14 mouse cellular contexts compared by ENCODE assay signal in the genomic region with DNA sequence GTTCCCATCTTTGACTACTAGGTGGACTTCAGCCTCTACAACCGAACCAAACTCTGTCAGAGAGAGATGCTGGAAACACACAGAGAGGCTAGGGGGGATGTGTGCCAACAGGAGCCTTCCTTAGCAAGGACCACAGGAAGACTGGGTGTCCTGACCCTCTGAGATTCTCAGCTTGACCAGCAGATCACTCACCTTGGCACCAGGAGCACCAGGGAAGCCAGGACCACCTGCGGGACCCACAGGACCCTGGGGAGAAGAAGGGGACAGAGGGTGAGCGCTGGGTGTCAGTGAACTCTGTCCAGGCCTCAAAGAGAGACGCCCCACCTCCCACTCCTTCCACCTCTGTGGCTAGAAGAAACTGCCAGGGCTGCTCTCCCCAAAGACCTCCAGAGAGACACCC. TPM values are rescaled to one million over a fixed set of nuclear protein-coding genes. Genes with fewer than 3 reads are reported as not detected.
DNase-seq lines count a peak whose midpoint lies in the region; ATAC-seq and TF ChIP-seq lines count a peak whose summit lies in the region.
"Had no signal": no experiment of that assay in that cellular context is flagged by ENCODE, and none has a peak within 500 bp of the region (broad histone marks: within the 10 kb centered on the region; RNA-seq: fewer than 3 reads in every experiment).

No protein-coding gene starts in this region.

- H3K27ac ChIP-seq in heart, embryonic 11.5 days (ENCODE audit: low read depth, low read length): peak overlapping the region; percentile 55; the same call in 1 of the 2 replicates
- peak overlapping the region; percentile 96 for H3K27ac ChIP-seq in embryonic facial prominence, embryonic 11.5 days (replicated peaks; ENCODE audit: low read depth, low read length)
- peak overlapping the region; percentile 78 for H3K27ac ChIP-seq in hindbrain, embryonic 13.5 days
- H3K27ac ChIP-seq in midbrain, embryonic 14.5 days (replicated peaks; ENCODE audit: low read depth, low read length): peak overlapping the region; percentile 81
- no peak overlapping the region for H3K27ac ChIP-seq in cerebellum, adult 2 months (ENCODE audit: insufficient read depth, low read length)

- no peak for ATAC-seq in heart, embryonic 11.5 days (replicated peaks; ENCODE audit: insufficient number of reproducible peaks, low FRiP score, low TSS enrichment)
- ATAC-seq in embryonic facial prominence, embryonic 11.5 days (replicated peaks; ENCODE audit: insufficient number of reproducible peaks, low FRiP score, low TSS enrichment, low read depth): no peak
- no peak for ATAC-seq in hindbrain, embryonic 13.5 days (ENCODE audit: low FRiP score)
- no peak for ATAC-seq in midbrain, embryonic 14.5 days (ENCODE audit: low FRiP score, low TSS enrichment)
- ATAC-seq: liver, postnatal 0 days had no signal

- peaks cover 5% of the 10 kb centered on the region; the same call in 1 of the 2 replicates for H3K36me3 ChIP-seq in heart, embryonic 11.5 days (ENCODE audit: control insufficient read depth, insufficient read depth, low read length)
- peaks cover 32% of the 10 kb centered on the region for H3K36me3 ChIP-seq in embryonic facial prominence, embryonic 11.5 days (replicated peaks; ENCODE audit: control insufficient read depth, insufficient read depth, low read depth, low read length)
- H3K36me3 ChIP-seq in hindbrain, embryonic 13.5 days: peaks cover 20% of the 10 kb centered on the region
- peaks cover 10% of the 10 kb centered on the region for H3K36me3 ChIP-seq in midbrain, embryonic 14.5 days (ENCODE audit: control insufficient read depth, insufficient read depth, low read length)

- no peak for TF ChIP-seq CTCF in cerebellum, adult 2 months (IDR thresholded peaks at IDR 0.05; ENCODE audit: borderline replicate concordance, insufficient read depth, low read depth, low read length)

- TF ChIP-seq POLR2A in cerebellum, adult 2 months (IDR thresholded peaks at IDR 0.05; ENCODE audit: borderline replicate concordance, insufficient read depth, low read length): no peak

- no peak overlapping the region for H3K4me2 ChIP-seq in heart, embryonic 11.5 days
- no peak overlapping the region; the same call in 1 of the 2 replicates for H3K4me2 ChIP-seq in embryonic facial prominence, embryonic 11.5 days (ENCODE audit: low read depth, low read length)
- no peak overlapping the region for H3K4me2 ChIP-seq in hindbrain, embryonic 13.5 days
- H3K4me2 ChIP-seq in midbrain, embryonic 14.5 days (ENCODE audit: low read length): peak overlapping the region; percentile 40

- H3K27me3 ChIP-seq in heart, embryonic 11.5 days (ENCODE audit: control insufficient read depth, insufficient read depth, low read length): no peaks in the 10 kb centered on the region
- H3K27me3 ChIP-seq in embryonic facial prominence, embryonic 11.5 days (ENCODE audit: control insufficient read depth, insufficient read depth, low read length): no peaks in the 10 kb centered on the region
- H3K27me3 ChIP-seq in hindbrain, embryonic 13.5 days: no peaks in the 10 kb centered on the region
- H3K27me3 ChIP-seq in midbrain, embryonic 14.5 days (ENCODE audit: control insufficient read depth, insufficient read depth, low read length): no peaks in the 10 kb centered on the region
- H3K27me3 ChIP-seq in cerebellum, adult 2 months (ENCODE audit: control insufficient read depth, insufficient read depth, low read length): no peaks in the 10 kb centered on the region

- DNase-seq in heart, adult 18-20 months: no peak
- no peak for DNase-seq in embryonic facial prominence, embryonic 11.5 days (ENCODE audit: low spot score)
- DNase-seq in midbrain, embryonic 14.5 days: no peak
- no peak for DNase-seq in left cerebral cortex, adult 11 months (ENCODE audit: low spot score)
- no peak for DNase-seq in B cell, adult 2 months
- DNase-seq in cerebellum, adult 2 months: no peak
- DNase-seq: adrenal gland, adult 2 months; cerebellum, postnatal 14 days; heart, postnatal 4 days; liver, postnatal 0 days; right cerebral cortex, adult 18-20 months had no signal

- WGBS in heart, embryonic 11.5 days (ENCODE audit: insufficient replicate concordance): 25% methylated on average over 4 of the region's 4 CpGs
- WGBS in embryonic facial prominence, embryonic 11.5 days: 7% methylated on average over 3 of the region's 4 CpGs
- WGBS in hindbrain, embryonic 13.5 days: 15% methylated on average over 4 of the region's 4 CpGs
- WGBS in midbrain, embryonic 14.5 days: 6% methylated on average over 4 of the region's 4 CpGs
- WGBS in cerebellum, adult 2 months: 40% methylated on average over 4 of the region's 4 CpGs

- H3K4me3 ChIP-seq in heart, embryonic 11.5 days (ENCODE audit: low read depth, low read length): no peak overlapping the region
- no peak overlapping the region for H3K4me3 ChIP-seq in embryonic facial prominence, embryonic 11.5 days (ENCODE audit: low read depth, low read length)
- H3K4me3 ChIP-seq in hindbrain, embryonic 13.5 days: no peak overlapping the region
- H3K4me3 ChIP-seq in midbrain, embryonic 14.5 days (replicated peaks; ENCODE audit: low read depth, low read length): no peak overlapping the region
- no peak overlapping the region for H3K4me3 ChIP-seq in cerebellum, adult 2 months (replicated peaks; ENCODE audit: insufficient read depth, low read depth, low read length)

- H3K9ac ChIP-seq in heart, embryonic 11.5 days (ENCODE audit: low read depth, low read length): no peak overlapping the region
- H3K9ac ChIP-seq in embryonic facial prominence, embryonic 11.5 days (replicated peaks; ENCODE audit: low read length): peak overlapping the region; percentile 54
- H3K9ac ChIP-seq in hindbrain, embryonic 13.5 days: peak overlapping the region; percentile 35
- H3K9ac ChIP-seq in midbrain, embryonic 14.5 days (replicated peaks; ENCODE audit: low read length): no peak overlapping the region; the same call in 1 of the 2 replicates
- H3K9ac ChIP-seq: liver, postnatal 0 days had no signal

- H3K9me3 ChIP-seq in heart, embryonic 11.5 days (replicated peaks; ENCODE audit: control insufficient read depth, low read length): no peaks in the 10 kb centered on the region
- no peaks in the 10 kb centered on the region for H3K9me3 ChIP-seq in embryonic facial prominence, embryonic 11.5 days (replicated peaks; ENCODE audit: control insufficient read depth, low read length)
- H3K9me3 ChIP-seq in hindbrain, embryonic 13.5 days: no peaks in the 10 kb centered on the region
- no peaks in the 10 kb centered on the region for H3K9me3 ChIP-seq in midbrain, embryonic 14.5 days (ENCODE audit: control insufficient read depth, low read length)

- peaks cover 24% of the 10 kb centered on the region for H3K4me1 ChIP-seq in heart, embryonic 11.5 days (ENCODE audit: control insufficient read depth, insufficient read depth, low read length)
- H3K4me1 ChIP-seq in embryonic facial prominence, embryonic 11.5 days (ENCODE audit: control insufficient read depth, insufficient read depth, low read length): peaks cover 32% of the 10 kb centered on the region
- H3K4me1 ChIP-seq in hindbrain, embryonic 13.5 days (replicated peaks): peaks cover 55% of the 10 kb centered on the region
- H3K4me1 ChIP-seq in midbrain, embryonic 14.5 days (ENCODE audit: control insufficient read depth, insufficient read depth, low read length): peaks cover 40% of the 10 kb centered on the region
- H3K4me1 ChIP-seq in cerebellum, adult 2 months (ENCODE audit: control insufficient read depth, insufficient read depth, low read length): peaks cover 4% of the 10 kb centered on the region; the same call in 1 of the 2 replicates

RNA-seq across cellular contexts. Expression of a gene that starts 13.8 kb away (rescaled TPM):
- 61.9 and 80.7 TPM in 2 replicates for polyA plus RNA-seq in heart, embryonic 11.5 days (2014; fragmentation: Nextera tagmentation; extraction: Ambion mirVana)
- total RNA-seq in heart, adult 18-20 months (2021): under 1 TPM in 1 of 2 experiments, not detected in 1; 0.36 TPM
- 161 and 177 TPM in 2 replicates for polyA plus RNA-seq in embryonic facial prominence, embryonic 11.5 days (2014; fragmentation: Nextera tagmentation; extraction: Ambion mirVana)
- 53.5 and 69.4 TPM in 2 replicates for polyA plus RNA-seq in hindbrain, embryonic 13.5 days (2015; fragmentation: Nextera tagmentation; extraction: Ambion mirVana)
- 39.3 and 45.2 TPM in 2 replicates for polyA plus RNA-seq in midbrain, embryonic 14.5 days (2014; fragmentation: Nextera tagmentation; extraction: Ambion mirVana)
- polyA plus RNA-seq in cerebellum, adult 2 months (2012; rRNA removed): 2.2 and 2.4 TPM in 2 replicates
- total RNA-seq: adrenal gland, adult 2 months had no signal
- polyA plus RNA-seq: large intestine, adult 2 months had no signal

RNA-seq across cellular contexts. Expression of a gene that starts 26.7 kb away (rescaled TPM):
- polyA plus RNA-seq in heart, embryonic 11.5 days (2014; fragmentation: Nextera tagmentation; extraction: Ambion mirVana): 30.1 and 34.9 TPM in 2 replicates
- 10 to 100 TPM; 16.0 to 16.5 TPM for total RNA-seq in heart, adult 18-20 months (2021)
- 39.1 and 40.6 TPM in 2 replicates for polyA plus RNA-seq in embryonic facial prominence, embryonic 11.5 days (2014; fragmentation: Nextera tagmentation; extraction: Ambion mirVana)
- polyA plus RNA-seq in hindbrain, embryonic 13.5 days (2015; fragmentation: Nextera tagmentation; extraction: Ambion mirVana): 53.6 and 58.3 TPM in 2 replicates
- polyA plus RNA-seq in midbrain, embryonic 14.5 days (2014; fragmentation: Nextera tagmentation; extraction: Ambion mirVana): 52.3 and 63.6 TPM in 2 replicates
- polyA plus RNA-seq in cerebellum, adult 2 months (2012; rRNA removed): 74.1 and 74.5 TPM in 2 replicates

Comparison
In these comparisons a context has a peak if more than half of its experiments do, and no peak if none do; other contexts are left out.
1. H3K9ac ChIP-seq: peak in embryonic facial prominence, embryonic 11.5 days (single experiment) and hindbrain, embryonic 13.5 days (single experiment); none in heart, embryonic 11.5 days (single experiment) and midbrain, embryonic 14.5 days (single experiment).
2. RNA of a gene that starts 13.8 kb away (polyA plus RNA-seq): 161 to 177 TPM in embryonic facial prominence, embryonic 11.5 days, 61.9 to 80.7 TPM in heart, embryonic 11.5 days, 53.5 to 69.4 TPM in hindbrain, embryonic 13.5 days and 39.3 to 45.2 TPM in midbrain, embryonic 14.5 days; 2.2 to 2.4 TPM in cerebellum, adult 2 months; every median in the first group is over 10 times any median in the second.